11 mouse cellular contexts compared by ENCODE assay signal in the genomic region with DNA sequence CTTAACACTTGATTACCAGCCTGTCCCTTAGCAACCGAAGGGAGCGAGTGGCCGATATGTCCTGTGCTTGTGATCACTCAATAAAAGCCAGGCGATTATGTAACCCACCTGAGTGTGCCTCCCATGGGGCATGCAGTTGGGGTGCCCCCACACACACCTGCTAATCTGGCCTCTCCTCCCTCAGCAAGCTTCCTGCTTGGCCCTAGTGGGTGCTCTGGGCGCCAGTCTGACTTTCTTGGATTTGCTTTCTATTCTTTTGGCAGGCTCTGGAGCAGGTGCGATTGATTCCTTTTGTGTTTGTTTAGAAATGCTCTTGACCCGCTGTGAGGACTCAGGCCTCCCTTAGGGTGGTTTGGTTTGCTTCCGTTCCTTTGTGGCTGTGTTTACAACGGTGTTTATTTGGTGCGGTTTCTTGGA.
DNase-seq lines count a peak whose midpoint lies in the region; TF ChIP-seq lines count a peak whose summit lies in the region.
"Had no signal": no experiment of that assay in that cellular context is flagged by ENCODE, and none has a peak within 500 bp of the region (broad histone marks: within the 10 kb centered on the region; RNA-seq: fewer than 3 reads in every experiment).

No protein-coding gene starts in this region.

- no peak for DNase-seq in layer of hippocampus, adult 2 months (ENCODE audit: low spot score in 2 of 2)
- no peak for DNase-seq in layer of hippocampus, postnatal 36 days
- DNase-seq in cerebellum, adult 11-12 months: peak; percentile 49
- DNase-seq in heart, adult 8-10 months (ENCODE audit: low spot score): peak; percentile 46
- DNase-seq in lung, postnatal 10 days: peak; percentile 68
- no peak for DNase-seq in spleen, postnatal 36 days (ENCODE audit: low spot score in 2 of 2)
- no peak for DNase-seq in right cerebral cortex, postnatal 14 days
- DNase-seq: kidney, postnatal 14 days; thymus, postnatal 25 days had no signal

- 0 out of 2 replicates have a peak, but pooled peaks have one; percentile 2 for TF ChIP-seq CTCF in layer of hippocampus, adult 2 months (conservative IDR thresholded peaks at IDR 0.05)

- H3K27ac ChIP-seq in layer of hippocampus, adult 2 months: peak overlapping the region; percentile 73; the same call in 1 of the 2 replicates
- H3K27ac ChIP-seq: forebrain, embryonic 13.5 days had no signal

- H3K4me3 ChIP-seq in layer of hippocampus, adult 2 months: no peak overlapping the region
- H3K4me3 ChIP-seq: forebrain, embryonic 13.5 days; heart, embryonic 15.5 days had no signal

Comparison
In these comparisons a context has a peak if more than half of its experiments do, and no peak if none do; other contexts are left out.
1. DNase-seq: peak in cerebellum, adult 11-12 months (single experiment), heart, adult 8-10 months (single experiment) and lung, postnatal 10 days (single experiment); none in layer of hippocampus, adult 2 months (0 of 2), layer of hippocampus, postnatal 36 days (0 of 2), spleen, postnatal 36 days (0 of 2) and right cerebral cortex, postnatal 14 days (single experiment).